Mouse (Mus musculus) spleen, adult 2 months (tissue): ENCODE measurements around the gene Siglec1.

Experiments used
- CTCF ChIP-seq: fragments of 200-500 bp; IDR thresholded peaks from 2 replicates; pipeline ENCODE4 v1.5.1; 2011; ENCODE audit warnings: mild to moderate bottlenecking, inconsistent platforms; ENCODE audit not compliant: insufficient read depth, insufficient read length, insufficient replicate concordance; ENCODE audit errors: extremely low read depth
- POLR2A ChIP-seq: fragments of 200-500 bp; IDR thresholded peaks from 2 replicates; pipeline ENCODE4 v1.6.1; 2011; ENCODE audit warnings: low read depth, low read length, inconsistent platforms

- TF ChIP-seq CTCF (no peak), POLR2A (no peak)
Observed at GRCm38 (mm10) chr2:131093577-131093976, 7.0 kb upstream of the Siglec1 start.
